ENCODE assay signal across 8 mouse cellular contexts in the genomic region with DNA sequence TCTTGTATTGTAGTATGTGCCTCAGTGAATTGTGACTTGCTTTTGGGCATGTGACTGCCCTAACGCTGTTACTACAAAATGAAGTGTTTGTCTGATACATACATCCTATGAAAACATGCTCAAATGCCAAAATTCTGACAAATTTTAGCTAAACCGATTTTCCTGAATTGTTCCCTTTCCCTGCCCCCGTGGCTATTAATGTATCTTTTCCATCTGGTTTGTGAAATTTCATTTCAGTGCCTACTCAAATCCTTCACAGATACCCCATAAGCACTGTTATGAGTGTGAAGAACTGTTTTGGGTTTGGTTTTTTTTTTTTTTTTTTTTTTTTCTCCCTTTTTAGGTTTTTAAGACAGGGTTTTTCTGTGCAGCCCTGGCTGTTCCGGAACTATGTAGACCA. TPM values are rescaled to one million over a fixed set of nuclear protein-coding genes. Genes with fewer than 3 reads are reported as not detected.
DNase-seq lines count a peak whose midpoint lies in the region; ATAC-seq lines count a peak whose summit lies in the region.

No protein-coding gene starts in this region.

- peaks cover 25% of the 10 kb centered on the region for H3K36me3 ChIP-seq in lung, embryonic 16.5 days (ENCODE audit: control insufficient read depth, insufficient read depth, low read length)
- peaks cover 34% of the 10 kb centered on the region for H3K36me3 ChIP-seq in limb, embryonic 13.5 days
- peaks cover 29% of the 10 kb centered on the region for H3K36me3 ChIP-seq in stomach, embryonic 14.5 days (ENCODE audit: control insufficient read depth, insufficient read depth, low read length)

- 69% methylated on average over 4 of the region's 4 CpGs for WGBS in lung, embryonic 16.5 days
- 79% methylated on average over 4 of the region's 4 CpGs for WGBS in limb, embryonic 13.5 days
- WGBS in stomach, embryonic 14.5 days = 77% methylated on average over 4 of the region's 4 CpGs

- peak overlapping the region; percentile 53 for H3K4me3 ChIP-seq in lung, embryonic 16.5 days (ENCODE audit: low read length)
- peak overlapping the region; percentile 57 for H3K4me3 ChIP-seq in limb, embryonic 13.5 days
- peak overlapping the region; percentile 48 for H3K4me3 ChIP-seq in stomach, embryonic 14.5 days (ENCODE audit: low read depth, low read length)

- peak; percentile 57 for ATAC-seq in frontal cortex, adult (ENCODE audit: low TSS enrichment)
- no peak for ATAC-seq in lung, embryonic 16.5 days (ENCODE audit: low read depth)
- ATAC-seq in limb, embryonic 13.5 days (ENCODE audit: low FRiP score, low read depth) = no peak; the same call in 1 of the 2 replicates
- ATAC-seq in stomach, embryonic 14.5 days (ENCODE audit: insufficient number of reproducible peaks, insufficient read depth, low FRiP score, low read depth) = no peak

- DNase-seq in frontal cortex, postnatal 14 days (ENCODE audit: low spot score in 2 of 2) = no peak
- no peak for DNase-seq in lung, postnatal 36 days
- no peak for DNase-seq in cerebellum, adult 9-11 months
- no peak for DNase-seq in ovary, postnatal 36 days (ENCODE audit: low spot score)

- H3K9me3 ChIP-seq in lung, embryonic 16.5 days (ENCODE audit: control insufficient read depth, low read length) = no peaks in the 10 kb centered on the region
- no peaks in the 10 kb centered on the region for H3K9me3 ChIP-seq in limb, embryonic 13.5 days
- H3K9me3 ChIP-seq in stomach, embryonic 14.5 days (ENCODE audit: control insufficient read depth, low read depth, low read length) = no peaks in the 10 kb centered on the region

- H3K4me2 ChIP-seq in lung, embryonic 16.5 days (ENCODE audit: low read depth, low read length) = peak overlapping the region; percentile 87
- H3K4me2 ChIP-seq in limb, embryonic 13.5 days (replicated peaks) = peak overlapping the region; percentile 86
- H3K4me2 ChIP-seq in stomach, embryonic 14.5 days (replicated peaks; ENCODE audit: low read depth, low read length) = peak overlapping the region; percentile 91

- H3K27ac ChIP-seq in lung, embryonic 16.5 days (ENCODE audit: low read length) = no peak overlapping the region
- H3K27ac ChIP-seq in limb, embryonic 13.5 days = no peak overlapping the region
- no peak overlapping the region for H3K27ac ChIP-seq in stomach, embryonic 14.5 days (ENCODE audit: low read length)

- no peak overlapping the region for H3K9ac ChIP-seq in lung, embryonic 16.5 days (ENCODE audit: low read length)
- no peak overlapping the region for H3K9ac ChIP-seq in limb, embryonic 13.5 days
- H3K9ac ChIP-seq in stomach, embryonic 14.5 days (replicated peaks; ENCODE audit: low read depth, low read length) = no peak overlapping the region

- peaks cover 3% of the 10 kb centered on the region; the same call in 1 of the 2 replicates for H3K4me1 ChIP-seq in lung, embryonic 16.5 days (replicated peaks; ENCODE audit: control insufficient read depth, insufficient read depth, low read length)
- H3K4me1 ChIP-seq in limb, embryonic 13.5 days = peaks cover 12% of the 10 kb centered on the region
- H3K4me1 ChIP-seq in stomach, embryonic 14.5 days (ENCODE audit: control insufficient read depth, insufficient read depth, low read length) = 0 out of 2 replicates have a peak, but pooled peaks cover 6% of the 10 kb centered on the region

- H3K27me3 ChIP-seq in lung, embryonic 16.5 days (ENCODE audit: control insufficient read depth, insufficient read depth, low read depth, low read length) = no peaks in the 10 kb centered on the region
- H3K27me3 ChIP-seq in limb, embryonic 13.5 days = no peaks in the 10 kb centered on the region
- no peaks in the 10 kb centered on the region for H3K27me3 ChIP-seq in stomach, embryonic 14.5 days (ENCODE audit: control insufficient read depth, insufficient read depth, low read length)

RNA-seq across cellular contexts. Expression of a gene that starts 12.3 kb away (rescaled TPM):
- 2.9 and 3.9 TPM in 2 replicates for polyA plus RNA-seq in lung, embryonic 16.5 days (2015; fragmentation: Nextera tagmentation; extraction: Ambion mirVana)
- 10.3 and 10.4 TPM in 2 replicates for polyA plus RNA-seq in limb, embryonic 13.5 days (2015; fragmentation: Nextera tagmentation; extraction: Ambion mirVana)
- polyA plus RNA-seq in stomach, embryonic 14.5 days (2014; fragmentation: Nextera tagmentation; extraction: Ambion mirVana) = 4.8 and 5.7 TPM in 2 replicates

RNA-seq across cellular contexts. Expression of a gene that starts 16.7 kb away (rescaled TPM):
- 77.6 and 80.7 TPM in 2 replicates for polyA plus RNA-seq in lung, embryonic 16.5 days (2015; fragmentation: Nextera tagmentation; extraction: Ambion mirVana)
- 81.0 and 90.9 TPM in 2 replicates for polyA plus RNA-seq in limb, embryonic 13.5 days (2015; fragmentation: Nextera tagmentation; extraction: Ambion mirVana)
- polyA plus RNA-seq in stomach, embryonic 14.5 days (2014; fragmentation: Nextera tagmentation; extraction: Ambion mirVana) = 93.0 and 101 TPM in 2 replicates

RNA-seq across cellular contexts. Expression of a gene that starts 40.7 kb away (rescaled TPM):
- polyA plus RNA-seq in lung, embryonic 16.5 days (2015; fragmentation: Nextera tagmentation; extraction: Ambion mirVana) = not detected in 2 replicates
- polyA plus RNA-seq in limb, embryonic 13.5 days (2015; fragmentation: Nextera tagmentation; extraction: Ambion mirVana) = not detected in 2 replicates
- not detected in 2 replicates for polyA plus RNA-seq in stomach, embryonic 14.5 days (2014; fragmentation: Nextera tagmentation; extraction: Ambion mirVana)

RNA-seq across cellular contexts. Expression of a gene that starts 55.3 kb away (rescaled TPM):
- 2.9 and 6.8 TPM in 2 replicates for polyA plus RNA-seq in lung, embryonic 16.5 days (2015; fragmentation: Nextera tagmentation; extraction: Ambion mirVana)
- 171 and 190 TPM in 2 replicates for polyA plus RNA-seq in limb, embryonic 13.5 days (2015; fragmentation: Nextera tagmentation; extraction: Ambion mirVana)
- 0.16 and 0.17 TPM in 2 replicates for polyA plus RNA-seq in stomach, embryonic 14.5 days (2014; fragmentation: Nextera tagmentation; extraction: Ambion mirVana)
